Mouse (Mus musculus) midbrain, embryonic 13.5 days (tissue): Measurements from ENCODE around the gene Umad1. TPM values are rescaled to one million over a fixed set of nuclear protein-coding genes. Genes with fewer than 3 reads are reported as not detected.
A peak's percentile ranks its signal among the peaks of the same experiment; 100 is the strongest.

Experiments
- ATAC-seq: fragments of 200-750 bp; cut with Nextera tagmentation; 2 replicates; pipeline ENCODE4 v1.8.0; 2017; ENCODE audit warnings: mild to moderate bottlenecking, moderate TSS enrichment, moderate library complexity
- H3K27ac ChIP-seq: fragments of 300-500 bp; sonication (generic); 2 replicates; pipeline ENCODE4 v1.5.1; 2015; ENCODE audit warnings: inconsistent platforms, mild to moderate bottlenecking, moderate library complexity
- H3K27me3 ChIP-seq: fragments of 300-500 bp; sonication (generic); 2 replicates; pipeline ENCODE4 v1.6.1; 2015; ENCODE audit warnings: mild to moderate bottlenecking, inconsistent platforms
- H3K36me3 ChIP-seq: fragments of 300-500 bp; sonication (generic); 2 replicates; pipeline ENCODE4 v1.6.1; 2015; ENCODE audit warnings: mild to moderate bottlenecking, inconsistent platforms
- H3K4me1 ChIP-seq: fragments of 300-500 bp; sonication (generic); replicated peaks from 2 replicates; pipeline ENCODE4 v1.6.1; 2015; ENCODE audit warnings: inconsistent platforms
- H3K4me2 ChIP-seq: fragments of 300-500 bp; sonication (generic); replicated peaks from 2 replicates; pipeline ENCODE4 v1.6.1; 2015; ENCODE audit warnings: moderate library complexity, mild to moderate bottlenecking, inconsistent platforms
- H3K4me3 ChIP-seq: fragments of 300-500 bp; sonication (generic); replicated peaks from 2 replicates; pipeline ENCODE4 v1.5.1; 2015; ENCODE audit warnings: mild to moderate bottlenecking, inconsistent platforms
- H3K9ac ChIP-seq: fragments of 300-500 bp; sonication (generic); replicated peaks from 2 replicates; pipeline ENCODE4 v1.6.1; 2015; ENCODE audit warnings: mild to moderate bottlenecking, inconsistent platforms
- H3K9me3 ChIP-seq: fragments of 300-500 bp; sonication (generic); 2 replicates; pipeline ENCODE4 v1.6.1; 2016; ENCODE audit warnings: mild to moderate bottlenecking, inconsistent platforms
- WGBS: fragments of 180-500 bp; shearing (Covaris S2); methylation state at CpG from one replicate; pipeline ENCODE4 v1.1.7; 2015; 5-methylcytosine and 5-hydroxymethylcytosine counted together
- polyA plus RNA-seq: library from polyadenylated mRNA; unstranded; fragments of >200 nt; fragmentation: Nextera tagmentation; extraction: Ambion mirVana; gene quantifications from 2 replicates; pipeline ENCODE4 v1.2.1, GENCODE M21; 2015

The Umad1 gene
- polyA plus RNA-seq, result 43.1 and 49.5 TPM in 2 replicates

- ATAC-seq, result peak; percentile 100
- Histone ChIP-seq H3K9ac (peak within 1 kb of the TSS; percentile 90), H3K4me3 (peak within 1 kb of the TSS; percentile 88), H3K4me2 (peak within 1 kb of the TSS; percentile 92), H3K27me3 (no peaks in the 10 kb centered on the region), H3K9me3 (no peaks in the 10 kb centered on the region), H3K36me3 (peaks cover 10% of the 10 kb centered on the region), H3K4me1 (peaks cover 24% of the 10 kb centered on the region), H3K27ac (peak within 1 kb of the TSS; percentile 84)
- under 1% methylated on average over 64 of the region's 64 CpGs for WGBS
Observed at GRCm38 (mm10) chr6:8259004-8259666, at the start of gene Umad1, which contains the start of the genes Rpa3 and Gm45062. Gene Umad1 (plus strand): TSS chr6:8259288. Gene Rpa3 (minus strand): TSS chr6:8259173. Gene Gm45062 (plus strand): TSS chr6:8259450.

GRCm38 (mm10) chr6:8209866-8210186 lies 49.3 kb upstream of the Umad1 start:
- Histone ChIP-seq H3K4me3 (peak overlapping the region; percentile 78), H3K27me3 (no peaks in the 10 kb centered on the region), H3K36me3 (peaks cover 3% of the 10 kb centered on the region), H3K27ac (peak overlapping the region; percentile 93), H3K9ac (peak overlapping the region; percentile 84), H3K4me2 (peak overlapping the region; percentile 60), H3K4me1 (peaks cover 12% of the 10 kb centered on the region), H3K9me3 (no peaks in the 10 kb centered on the region)
- 14% methylated on average over 10 of the region's 10 CpGs for WGBS
- peak; percentile 1; the same call in 1 of the 2 replicates for ATAC-seq

GRCm38 (mm10) chr6:8210661-8211060 lies 48.4 kb upstream of the Umad1 start:
- whole genome bisulfite sequencing, result 85% methylated on average over 3 of the region's 3 CpGs
- H3K4me2 ChIP-seq, result peak overlapping the region; percentile 60
- H3K36me3 ChIP-seq, result peaks cover 11% of the 10 kb centered on the region
- no peaks in the 10 kb centered on the region for H3K27me3 ChIP-seq
- H3K4me3 ChIP-seq, result peak overlapping the region; percentile 78; the same call in 1 of the 2 replicates
- no peaks in the 10 kb centered on the region for H3K9me3 ChIP-seq
- H3K27ac ChIP-seq, result no peak overlapping the region
- ATAC-seq, result no peak
- no peak overlapping the region for H3K9ac ChIP-seq
- peaks cover 12% of the 10 kb centered on the region for H3K4me1 ChIP-seq

- Histone ChIP-seq H3K9ac (no peak overlapping the region), H3K9me3 (no peaks in the 10 kb centered on the region), H3K4me1 (no peaks in the 10 kb centered on the region), H3K4me2 (no peak overlapping the region), H3K27me3 (no peaks in the 10 kb centered on the region), H3K4me3 (no peak overlapping the region), H3K27ac (no peak overlapping the region), H3K36me3 (peaks cover 32% of the 10 kb centered on the region)
- WGBS, result 93% methylated on average over 3 of the region's 3 CpGs
- no peak for ATAC-seq
Observed at GRCm38 (mm10) chr6:8227035-8227434, 32.1 kb upstream of the Umad1 start.

GRCm38 (mm10) chr6:8228596-8228995 lies 30.5 kb upstream of the Umad1 start:
- WGBS, result 94% methylated on average over 3 of the region's 3 CpGs
- H3K9me3 ChIP-seq, result no peaks in the 10 kb centered on the region
- H3K9ac ChIP-seq, result no peak overlapping the region
- H3K27ac ChIP-seq, result no peak overlapping the region
- H3K4me1 ChIP-seq, result no peaks in the 10 kb centered on the region
- no peak overlapping the region for H3K4me3 ChIP-seq
- no peak for ATAC-seq
- no peak overlapping the region for H3K4me2 ChIP-seq
- peaks cover 39% of the 10 kb centered on the region for H3K36me3 ChIP-seq
- no peaks in the 10 kb centered on the region for H3K27me3 ChIP-seq

- Histone ChIP-seq H3K9me3 (no peaks in the 10 kb centered on the region), H3K4me2 (peak overlapping the region; percentile 72), H3K36me3 (peaks cover 15% of the 10 kb centered on the region), H3K4me1 (peaks cover 24% of the 10 kb centered on the region), H3K4me3 (peak overlapping the region; percentile 88), H3K9ac (peak overlapping the region; percentile 74), H3K27ac (no peak overlapping the region), H3K27me3 (no peaks in the 10 kb centered on the region)
- ATAC-seq, result no peak
- 11% methylated on average over 6 of the region's 6 CpGs for WGBS
Observed at GRCm38 (mm10) chr6:8258316-8258715, 772 bp upstream of the Umad1 start.

GRCm38 (mm10) chr6:8259667-8260044 lies 568 bp downstream of the Umad1 start:
- no peak for ATAC-seq
- WGBS, result 0% methylated on average over 8 of the region's 8 CpGs
- H3K4me3 ChIP-seq, result peak overlapping the region; percentile 88
- H3K27ac ChIP-seq, result peak overlapping the region; percentile 84
- peak overlapping the region; percentile 92 for H3K4me2 ChIP-seq
- peak overlapping the region; percentile 90 for H3K9ac ChIP-seq
- no peaks in the 10 kb centered on the region for H3K9me3 ChIP-seq
- H3K4me1 ChIP-seq, result peaks cover 24% of the 10 kb centered on the region
- H3K36me3 ChIP-seq, result peaks cover 6% of the 10 kb centered on the region
- H3K27me3 ChIP-seq, result no peaks in the 10 kb centered on the region

- Histone ChIP-seq H3K4me1 (no peaks in the 10 kb centered on the region), H3K36me3 (peaks cover 12% of the 10 kb centered on the region), H3K9ac (no peak overlapping the region), H3K4me3 (no peak overlapping the region), H3K27me3 (no peaks in the 10 kb centered on the region), H3K4me2 (no peak overlapping the region), H3K9me3 (no peaks in the 10 kb centered on the region), H3K27ac (no peak overlapping the region)
- WGBS, result 87% methylated on average over 3 of the region's 3 CpGs
- no peak for ATAC-seq
Observed at GRCm38 (mm10) chr6:8271047-8271446, 12.0 kb downstream of the Umad1 start.

- H3K27ac ChIP-seq, result no peak overlapping the region
- no peaks in the 10 kb centered on the region for H3K27me3 ChIP-seq
- no peaks in the 10 kb centered on the region for H3K9me3 ChIP-seq
- no peak overlapping the region for H3K9ac ChIP-seq
- peaks cover 12% of the 10 kb centered on the region for H3K36me3 ChIP-seq
- ATAC-seq, result peak; percentile 53; the same call in 1 of the 2 replicates
- H3K4me3 ChIP-seq, result no peak overlapping the region
- H3K4me1 ChIP-seq, result no peaks in the 10 kb centered on the region
- H3K4me2 ChIP-seq, result no peak overlapping the region
- 38% methylated on average over 6 of the region's 6 CpGs for WGBS
Observed at GRCm38 (mm10) chr6:8274387-8275054, 15.4 kb downstream of the Umad1 start.

- Histone ChIP-seq H3K4me1 (no peaks in the 10 kb centered on the region), H3K27me3 (no peaks in the 10 kb centered on the region), H3K36me3 (peaks cover 12% of the 10 kb centered on the region), H3K4me2 (no peak overlapping the region), H3K9ac (no peak overlapping the region), H3K27ac (no peak overlapping the region), H3K9me3 (no peaks in the 10 kb centered on the region), H3K4me3 (no peak overlapping the region)
- ATAC-seq, result no peak
- 4% methylated on average over 1 of the region's 1 CpGs for WGBS
Observed at GRCm38 (mm10) chr6:8275098-8275497, 16.0 kb downstream of the Umad1 start.

- H3K4me1 ChIP-seq, result no peaks in the 10 kb centered on the region
- ATAC-seq, result no peak
- 89% methylated on average over 4 of the region's 4 CpGs for WGBS
- no peaks in the 10 kb centered on the region for H3K27me3 ChIP-seq
- no peak overlapping the region for H3K4me3 ChIP-seq
- no peak overlapping the region for H3K4me2 ChIP-seq
- H3K27ac ChIP-seq, result no peak overlapping the region
- no peak overlapping the region for H3K9ac ChIP-seq
- H3K9me3 ChIP-seq, result no peaks in the 10 kb centered on the region
- peaks cover 6% of the 10 kb centered on the region; the same call in 1 of the 2 replicates for H3K36me3 ChIP-seq
Observed at GRCm38 (mm10) chr6:8276431-8276830, 17.3 kb downstream of the Umad1 start.

GRCm38 (mm10) chr6:8278426-8279002 lies 19.4 kb downstream of the Umad1 start:
- H3K27me3 ChIP-seq, result no peaks in the 10 kb centered on the region
- no peak overlapping the region for H3K9ac ChIP-seq
- no peak overlapping the region for H3K27ac ChIP-seq
- H3K9me3 ChIP-seq, result no peaks in the 10 kb centered on the region
- no peak overlapping the region for H3K4me3 ChIP-seq
- WGBS, result 72% methylated on average over 5 of the region's 5 CpGs
- no peaks in the 10 kb centered on the region for H3K36me3 ChIP-seq
- no peak overlapping the region for H3K4me2 ChIP-seq
- H3K4me1 ChIP-seq, result no peaks in the 10 kb centered on the region
- no peak for ATAC-seq
